Mouse (Mus musculus) heart, adult 2 months (tissue): Measurements from ENCODE around the gene Mfsd4b1.

ENCODE experiments used
- CTCF ChIP-seq: fragments of 200-600 bp; IDR thresholded peaks from 2 replicates; pipeline ENCODE4 v1.8.1; 2022; ENCODE audit warnings: antibody characterized with exemption, mild to moderate bottlenecking, moderate library complexity
- EP300 ChIP-seq: fragments of 200-500 bp; IDR thresholded peaks from 2 replicates; pipeline ENCODE4 v1.6.1; 2011; ENCODE audit warnings: low read depth, low read length, control low read depth; ENCODE audit not compliant: insufficient read depth
- POLR2A ChIP-seq: fragments of 200-500 bp; IDR thresholded peaks from 2 replicates; pipeline ENCODE4 v1.6.1; 2011; ENCODE audit warnings: mild to moderate bottlenecking, low read depth, low read length, control low read depth; ENCODE audit not compliant: insufficient read depth

- TF ChIP-seq CTCF (no peak), EP300 (no peak), POLR2A (no peak)
Measured at GRCm38 (mm10) chr10:39991155-39991554, 33.9 kb downstream of the Mfsd4b1 start.
